Mouse (Mus musculus) cerebellum, adult 2 months (tissue): Measurements from ENCODE around the gene Tbx21.

Experiments
- CTCF ChIP-seq: fragments of 200-500 bp; IDR thresholded peaks from 2 replicates; pipeline ENCODE4 v1.5.1; 2011; ENCODE audit warnings: low read depth, mild to moderate bottlenecking, control low read depth, low read length, moderate library complexity, borderline replicate concordance; ENCODE audit not compliant: insufficient read depth
- POLR2A ChIP-seq: fragments of 200-500 bp; IDR thresholded peaks from 2 replicates; pipeline ENCODE4 v1.6.1; 2011; ENCODE audit warnings: low read length, control low read depth, borderline replicate concordance; ENCODE audit not compliant: insufficient read depth

DNA sequence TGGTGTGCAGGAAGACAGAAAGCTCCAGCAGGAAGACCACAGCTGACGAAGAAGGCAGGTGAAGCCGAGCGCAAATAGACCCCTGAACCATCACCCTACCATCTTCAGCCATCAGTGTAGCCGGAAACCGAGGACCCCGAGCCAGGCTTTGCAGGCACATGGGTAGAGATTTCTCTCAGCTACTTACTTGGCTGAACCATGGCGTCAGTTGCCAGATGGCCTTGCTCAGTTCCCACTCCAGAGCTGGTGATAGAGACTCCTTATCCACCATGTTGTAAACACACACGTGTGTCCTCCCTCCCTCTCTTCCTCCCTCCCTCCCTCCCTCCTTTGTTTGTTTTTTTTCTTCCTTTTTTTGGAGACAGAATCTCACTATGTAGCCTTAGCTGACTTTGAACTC is 40.9 kb downstream of the Tbx21 start:
- TF ChIP-seq CTCF (no peak), POLR2A (no peak)
